Mouse (Mus musculus) embryonic facial prominence, embryonic 12.5 days (tissue): Measurements from ENCODE around the gene Ccdc151. TPM values are rescaled to one million over a fixed set of nuclear protein-coding genes. Genes with fewer than 3 reads are reported as not detected.

Experiments used
- ATAC-seq: fragments of 200-750 bp; cut with Nextera tagmentation; 2 replicates; pipeline ENCODE4 v1.8.0; 2017; ENCODE audit not compliant: insufficient number of reproducible peaks, insufficient read depth, low FRiP score, low TSS enrichment
- H3K27ac ChIP-seq: fragments of 300-500 bp; sonication (generic); 2 replicates; pipeline ENCODE4 v1.5.1; 2016; ENCODE audit warnings: mild to moderate bottlenecking
- H3K27me3 ChIP-seq: fragments of 300-500 bp; sonication (generic); 2 replicates; pipeline ENCODE4 v1.6.1; 2016; ENCODE audit warnings: mild to moderate bottlenecking, moderate library complexity
- H3K36me3 ChIP-seq: fragments of 300-500 bp; sonication (generic); 2 replicates; pipeline ENCODE4 v1.6.1; 2016; ENCODE audit warnings: mild to moderate bottlenecking
- H3K4me1 ChIP-seq: fragments of 300-500 bp; sonication (generic); 2 replicates; pipeline ENCODE4 v1.6.1; 2016
- H3K4me2 ChIP-seq: fragments of 300-500 bp; sonication (generic); replicated peaks from 2 replicates; pipeline ENCODE4 v1.6.1; 2016; ENCODE audit warnings: mild to moderate bottlenecking, moderate library complexity
- H3K4me3 ChIP-seq: fragments of 300-500 bp; sonication (generic); 2 replicates; pipeline ENCODE4 v1.5.1; 2016; ENCODE audit warnings: mild to moderate bottlenecking
- H3K9ac ChIP-seq: fragments of 300-500 bp; sonication (generic); 2 replicates; pipeline ENCODE4 v1.6.1; 2016; ENCODE audit warnings: mild to moderate bottlenecking, moderate library complexity
- H3K9me3 ChIP-seq: fragments of 300-500 bp; sonication (generic); 2 replicates; pipeline ENCODE4 v1.6.1; 2016; ENCODE audit warnings: mild to moderate bottlenecking, moderate library complexity
- WGBS: fragments of 180-500 bp; shearing (Covaris S2); methylation state at CpG from one replicate; pipeline ENCODE4 v1.1.7; 2016; 5-methylcytosine and 5-hydroxymethylcytosine counted together
- polyA plus RNA-seq: library from polyadenylated mRNA; unstranded; fragments of >200 nt; fragmentation: Nextera tagmentation; extraction: Ambion mirVana; gene quantifications from 2 replicates; pipeline ENCODE4 v1.2.1, GENCODE M21; 2016

The Ccdc151 gene
- polyA plus RNA-seq, 1 experiment from 2014 or later, result 2.0 TPM

- 93% methylated on average over 9 of the region's 9 CpGs for WGBS
- H3K4me3 ChIP-seq, result no peak overlapping the region
- H3K36me3 ChIP-seq, result no peaks in the 10 kb centered on the region
- no peak overlapping the region for H3K27ac ChIP-seq
- no peak overlapping the region for H3K9ac ChIP-seq
- no peak for ATAC-seq
- H3K4me2 ChIP-seq, result no peak overlapping the region
- H3K27me3 ChIP-seq, result no peaks in the 10 kb centered on the region
- no peaks in the 10 kb centered on the region for H3K9me3 ChIP-seq
- H3K4me1 ChIP-seq, result peaks cover 1% of the 10 kb centered on the region; the same call in 1 of the 2 replicates
These were observed 28.0 kb upstream of the Ccdc151 start for GRCm38 (mm10) chr9:22030386-22030785.

GRCm38 (mm10) chr9:22028467-22028866, 26.0 kb upstream of the Ccdc151 start:
- no peaks in the 10 kb centered on the region for H3K27me3 ChIP-seq
- H3K27ac ChIP-seq, result no peak overlapping the region
- H3K4me1 ChIP-seq, result 0 out of 2 replicates have a peak, but pooled peaks cover 2% of the 10 kb centered on the region
- H3K9me3 ChIP-seq, result no peaks in the 10 kb centered on the region
- no peak overlapping the region for H3K9ac ChIP-seq
- H3K4me2 ChIP-seq, result no peak overlapping the region
- WGBS, result 55% methylated on average over 7 of the region's 7 CpGs
- H3K36me3 ChIP-seq, result no peaks in the 10 kb centered on the region
- H3K4me3 ChIP-seq, result no peak overlapping the region
- no peak for ATAC-seq

GRCm38 (mm10) chr9:22024592-22024991, 22.2 kb upstream of the Ccdc151 start:
- no peak overlapping the region for H3K4me2 ChIP-seq
- no peak overlapping the region for H3K9ac ChIP-seq
- H3K27me3 ChIP-seq, result no peaks in the 10 kb centered on the region
- H3K27ac ChIP-seq, result no peak overlapping the region
- H3K9me3 ChIP-seq, result no peaks in the 10 kb centered on the region
- WGBS, result 46% methylated on average over 8 of the region's 8 CpGs
- no peak for ATAC-seq
- H3K4me1 ChIP-seq, result 0 out of 2 replicates have a peak, but pooled peaks cover 2% of the 10 kb centered on the region
- H3K36me3 ChIP-seq, result no peaks in the 10 kb centered on the region
- no peak overlapping the region for H3K4me3 ChIP-seq

- no peak for ATAC-seq
- no peaks in the 10 kb centered on the region for H3K9me3 ChIP-seq
- H3K27me3 ChIP-seq, result no peaks in the 10 kb centered on the region
- H3K4me1 ChIP-seq, result 0 out of 2 replicates have a peak, but pooled peaks cover 3% of the 10 kb centered on the region
- H3K4me2 ChIP-seq, result no peak overlapping the region
- no peak overlapping the region for H3K9ac ChIP-seq
- WGBS, result 73% methylated on average over 7 of the region's 7 CpGs
- H3K4me3 ChIP-seq, result no peak overlapping the region
- no peak overlapping the region for H3K27ac ChIP-seq
- peaks cover 25% of the 10 kb centered on the region for H3K36me3 ChIP-seq
These were observed 14.9 kb upstream of the Ccdc151 start for GRCm38 (mm10) chr9:22017208-22017825.

- H3K4me3 ChIP-seq, result no peak overlapping the region
- H3K27me3 ChIP-seq, result no peaks in the 10 kb centered on the region
- no peak overlapping the region for H3K4me2 ChIP-seq
- H3K9ac ChIP-seq, result no peak overlapping the region
- H3K36me3 ChIP-seq, result peaks cover 35% of the 10 kb centered on the region
- WGBS, result 70% methylated on average over 10 of the region's 10 CpGs
- no peak overlapping the region for H3K27ac ChIP-seq
- ATAC-seq, result no peak
- H3K9me3 ChIP-seq, result no peaks in the 10 kb centered on the region
- 0 out of 2 replicates have a peak, but pooled peaks cover 3% of the 10 kb centered on the region for H3K4me1 ChIP-seq
These were observed 13.8 kb upstream of the Ccdc151 start for GRCm38 (mm10) chr9:22016245-22016644.

- H3K27ac ChIP-seq, result no peak overlapping the region
- ATAC-seq, result no peak
- no peak overlapping the region for H3K9ac ChIP-seq
- no peak overlapping the region for H3K4me2 ChIP-seq
- H3K4me3 ChIP-seq, result no peak overlapping the region
- peaks cover 70% of the 10 kb centered on the region for H3K36me3 ChIP-seq
- 92% methylated on average over 13 of the region's 13 CpGs for WGBS
- no peaks in the 10 kb centered on the region for H3K27me3 ChIP-seq
- H3K4me1 ChIP-seq, result 0 out of 2 replicates have a peak, but pooled peaks cover 3% of the 10 kb centered on the region
- H3K9me3 ChIP-seq, result no peaks in the 10 kb centered on the region
These were observed 10.3 kb upstream of the Ccdc151 start for GRCm38 (mm10) chr9:22012731-22013130.

GRCm38 (mm10) chr9:22011055-22011454, 8.6 kb upstream of the Ccdc151 start:
- H3K27ac ChIP-seq, result no peak overlapping the region
- no peaks in the 10 kb centered on the region for H3K27me3 ChIP-seq
- no peak overlapping the region for H3K9ac ChIP-seq
- 92% methylated on average over 5 of the region's 5 CpGs for WGBS
- H3K36me3 ChIP-seq, result peaks cover 86% of the 10 kb centered on the region
- H3K4me2 ChIP-seq, result no peak overlapping the region
- H3K9me3 ChIP-seq, result no peaks in the 10 kb centered on the region
- H3K4me3 ChIP-seq, result no peak overlapping the region
- H3K4me1 ChIP-seq, result peaks cover 12% of the 10 kb centered on the region
- no peak for ATAC-seq

- H3K9ac ChIP-seq, result no peak overlapping the region
- H3K4me2 ChIP-seq, result 0 out of 2 replicates have a peak overlapping the region, but pooled peaks have one; percentile 82
- no peak for ATAC-seq
- H3K27me3 ChIP-seq, result no peaks in the 10 kb centered on the region
- peaks cover 29% of the 10 kb centered on the region for H3K4me1 ChIP-seq
- WGBS, result 93% methylated on average over 12 of the region's 12 CpGs
- H3K9me3 ChIP-seq, result no peaks in the 10 kb centered on the region
- H3K4me3 ChIP-seq, result no peak overlapping the region
- no peak overlapping the region for H3K27ac ChIP-seq
- H3K36me3 ChIP-seq, result peaks cover 54% of the 10 kb centered on the region
These were observed 2.1 kb upstream of the Ccdc151 start for GRCm38 (mm10) chr9:22004546-22004945.

- Histone ChIP-seq H3K36me3 (peaks cover 40% of the 10 kb centered on the region), H3K9ac (peak overlapping the region; percentile 64), H3K27ac (peak overlapping the region; percentile 26; the same call in 1 of the 2 replicates), H3K27me3 (no peaks in the 10 kb centered on the region), H3K4me2 (peak overlapping the region; percentile 82), H3K4me3 (peak overlapping the region; percentile 72), H3K4me1 (peaks cover 29% of the 10 kb centered on the region), H3K9me3 (no peaks in the 10 kb centered on the region)
- ATAC-seq, result 0 out of 2 replicates have a peak, but pooled peaks have one; percentile 1
- 0% methylated on average over 18 of the region's 18 CpGs for WGBS
These were observed 725 bp upstream of the Ccdc151 start for GRCm38 (mm10) chr9:22003163-22003554.

GRCm38 (mm10) chr9:22001633-22002032, 801 bp downstream of the Ccdc151 start:
- H3K9me3 ChIP-seq, result no peaks in the 10 kb centered on the region
- no peak overlapping the region for H3K27ac ChIP-seq
- WGBS, result 85% methylated on average over 4 of the region's 4 CpGs
- no peaks in the 10 kb centered on the region for H3K27me3 ChIP-seq
- no peak for ATAC-seq
- H3K36me3 ChIP-seq, result peaks cover 26% of the 10 kb centered on the region
- peaks cover 20% of the 10 kb centered on the region for H3K4me1 ChIP-seq
- no peak overlapping the region for H3K9ac ChIP-seq
- H3K4me2 ChIP-seq, result no peak overlapping the region
- no peak overlapping the region for H3K4me3 ChIP-seq

GRCm38 (mm10) chr9:22000296-22000695, 2.1 kb downstream of the Ccdc151 start:
- WGBS, result 90% methylated on average over 6 of the region's 6 CpGs
- no peak for ATAC-seq

GRCm38 (mm10) chr9:21996178-21996867, 6.1 kb downstream of the Ccdc151 start:
- ATAC-seq, result no peak
- WGBS, result 81% methylated on average over 3 of the region's 3 CpGs
- Histone ChIP-seq H3K4me2 (no peak overlapping the region), H3K9me3 (no peaks in the 10 kb centered on the region), H3K27ac (no peak overlapping the region), H3K4me3 (no peak overlapping the region), H3K4me1 (no peaks in the 10 kb centered on the region), H3K27me3 (peaks cover 25% of the 10 kb centered on the region), H3K9ac (no peak overlapping the region), H3K36me3 (no peaks in the 10 kb centered on the region)

More at GRCm38 (mm10) chr9:22000296-22000695, 2.1 kb downstream of the Ccdc151 start:
- Histone ChIP-seq H3K27ac (no peak overlapping the region), H3K36me3 (peaks cover 12% of the 10 kb centered on the region), H3K4me3 (no peak overlapping the region), H3K9ac (no peak overlapping the region), H3K4me2 (no peak overlapping the region), H3K9me3 (no peaks in the 10 kb centered on the region), H3K27me3 (no peaks in the 10 kb centered on the region), H3K4me1 (peaks cover 20% of the 10 kb centered on the region)
